Mouse (Mus musculus): ENCODE results near the gene Ccdc141. TPM values are rescaled to one million over a fixed set of nuclear protein-coding genes. Genes with fewer than 3 reads are reported as not detected.

The Ccdc141 gene
- polyA plus RNA-seq, 1 experiment = 43.2 TPM

DNA sequence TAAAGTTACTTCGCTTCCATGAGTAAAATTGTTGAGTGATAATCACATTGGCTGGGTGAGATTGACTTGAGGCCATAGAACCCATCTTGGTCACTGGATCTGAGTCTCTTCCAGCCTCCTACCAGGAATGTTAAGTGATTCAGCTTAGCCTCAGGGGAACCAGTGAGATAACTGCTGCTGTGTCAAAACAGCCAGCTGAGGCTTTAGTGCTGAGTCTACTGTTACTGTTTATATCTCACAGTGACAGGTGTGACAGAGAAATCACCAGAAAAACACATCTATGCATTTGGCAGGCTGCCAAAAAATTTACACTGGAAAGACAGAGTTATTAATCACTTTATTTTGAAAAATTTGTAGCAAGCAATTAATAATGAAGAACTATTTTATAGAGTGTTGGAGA is 43.5 kb downstream of the Ccdc141 start:
- Histone ChIP-seq H3K4me2 (ENCODE audit: low read depth) (no peak overlapping the region), H3K4me3 (no peak overlapping the region), H3ac (ENCODE audit: control insufficient read depth, insufficient read length) (no peak overlapping the region), H3K27me3 (ENCODE audit: control insufficient read depth, insufficient read depth, insufficient read length) (no peaks in the 10 kb centered on the region), H3K36me3 (ENCODE audit: control insufficient read depth, insufficient read depth) (peaks cover 32% of the 10 kb centered on the region), H3K79me2 (ENCODE audit: control insufficient read depth, insufficient read depth) (no peaks in the 10 kb centered on the region)
- TF ChIP-seq TCF12 (IDR thresholded peaks at IDR 0.05; ENCODE audit: insufficient read depth, poor library complexity, severe bottlenecking) (peak; percentile 73), POLR2A (IDR thresholded peaks at IDR 0.05; ENCODE audit: insufficient read length, low read depth) (no peak), TCF3 (IDR thresholded peaks at IDR 0.05; ENCODE audit: insufficient read length, low read depth) (peak; percentile 38), MYOG (IDR thresholded peaks at IDR 0.05; ENCODE audit: control insufficient read depth in 1 of 3, insufficient read depth in 1 of 3, insufficient read length in 2 of 3, low read depth in 2 of 3) (peak in 2 of 3 experiments; percentile 41 to 95), MYOD1 (IDR thresholded peaks at IDR 0.05; ENCODE audit: control insufficient read depth in 1 of 3, insufficient read length in 2 of 3, low read depth in 2 of 3) (peak; percentile 74 to 86 (median 84))

DNA sequence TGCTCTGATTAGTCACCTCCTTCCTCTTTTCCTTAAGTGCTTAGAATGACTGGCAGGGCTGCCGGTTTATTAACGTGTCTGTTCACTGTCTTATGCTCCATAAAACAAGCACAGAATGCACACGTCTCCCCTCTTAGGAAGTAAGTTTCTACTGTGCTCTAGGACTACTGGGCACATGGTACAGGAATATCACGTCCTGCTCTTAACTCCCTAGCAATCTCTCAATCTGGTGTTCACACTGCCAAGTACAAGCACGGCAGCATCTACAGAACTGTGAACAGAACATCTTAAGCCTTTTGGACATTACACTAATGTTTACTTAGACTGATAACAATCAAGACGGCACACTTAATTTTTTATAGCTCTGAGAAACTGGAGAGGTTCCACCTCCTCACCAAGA is 52.3 kb downstream of the Ccdc141 start:
- Histone ChIP-seq H3ac (ENCODE audit: control insufficient read depth, insufficient read length) (no peak overlapping the region), H3K27me3 (ENCODE audit: control insufficient read depth, insufficient read depth, insufficient read length) (no peaks in the 10 kb centered on the region), H3K36me3 (ENCODE audit: control insufficient read depth, insufficient read depth) (peaks cover 14% of the 10 kb centered on the region), H3K79me2 (ENCODE audit: control insufficient read depth, insufficient read depth) (no peaks in the 10 kb centered on the region), H3K4me3 (no peak overlapping the region), H3K4me2 (ENCODE audit: low read depth) (no peak overlapping the region)
- TF ChIP-seq TCF12 (IDR thresholded peaks at IDR 0.05; ENCODE audit: insufficient read depth, poor library complexity, severe bottlenecking) (no peak), CEBPB (IDR thresholded peaks at IDR 0.05; ENCODE audit: insufficient read depth, poor library complexity, severe bottlenecking) (no peak), MAX (IDR thresholded peaks at IDR 0.05; ENCODE audit: low read depth) (no peak), POLR2A (IDR thresholded peaks at IDR 0.05; ENCODE audit: insufficient read length, low read depth) (no peak), MYOD1 (IDR thresholded peaks at IDR 0.05; ENCODE audit: control insufficient read depth in 1 of 3, insufficient read length in 2 of 3, low read depth in 2 of 3) (no peak), SRF (IDR thresholded peaks at IDR 0.05; ENCODE audit: control insufficient read depth, insufficient read length, low read depth) (no peak), E2F4 (IDR thresholded peaks at IDR 0.05; ENCODE audit: insufficient read depth) (no peak), POLR2AphosphoS2 (IDR thresholded peaks at IDR 0.05; ENCODE audit: insufficient read length, low read depth) (no peak), MYOG (IDR thresholded peaks at IDR 0.05; ENCODE audit: control insufficient read depth in 1 of 3, insufficient read depth in 1 of 3, insufficient read length in 2 of 3, low read depth in 2 of 3) (no peak)

DNA sequence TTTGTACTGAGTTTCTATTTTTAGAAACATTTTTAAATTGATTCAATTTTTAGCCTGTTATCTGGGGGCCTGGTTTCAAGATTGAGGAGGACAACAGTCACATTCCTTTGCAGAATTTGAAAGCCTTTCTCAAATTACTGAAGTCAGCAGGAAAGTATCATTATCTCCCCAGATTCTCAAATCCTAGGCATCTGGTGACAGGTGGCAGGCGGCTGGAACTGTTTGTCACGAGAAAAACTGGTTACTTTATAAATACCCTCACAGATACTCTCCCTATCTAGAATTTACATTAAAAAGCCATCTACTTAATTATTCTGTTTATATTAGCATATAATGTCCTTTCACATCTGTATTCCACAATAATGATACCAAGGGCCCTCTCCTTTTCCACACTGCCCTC is 56.1 kb downstream of the Ccdc141 start:
- TF ChIP-seq TCF3 (IDR thresholded peaks at IDR 0.05; ENCODE audit: insufficient read length, low read depth) (no peak), TCF12 (IDR thresholded peaks at IDR 0.05; ENCODE audit: insufficient read depth, poor library complexity, severe bottlenecking) (peak; percentile 83), USF1 (IDR thresholded peaks at IDR 0.05; ENCODE audit: low read depth) (no peak), POLR2A (IDR thresholded peaks at IDR 0.05; ENCODE audit: insufficient read length, low read depth) (no peak), SRF (IDR thresholded peaks at IDR 0.05; ENCODE audit: control insufficient read depth, insufficient read length, low read depth) (no peak), MYOG (IDR thresholded peaks at IDR 0.05; ENCODE audit: control insufficient read depth in 1 of 3, insufficient read depth in 1 of 3, insufficient read length in 2 of 3, low read depth in 2 of 3) (peak in 1 of 3 experiments; percentile 34), POLR2AphosphoS2 (IDR thresholded peaks at IDR 0.05; ENCODE audit: insufficient read length, low read depth) (no peak), REST (IDR thresholded peaks at IDR 0.05; ENCODE audit: insufficient read depth, insufficient read length) (no peak), CEBPB (IDR thresholded peaks at IDR 0.05; ENCODE audit: insufficient read depth, poor library complexity, severe bottlenecking) (no peak), E2F4 (IDR thresholded peaks at IDR 0.05; ENCODE audit: insufficient read depth) (no peak), MYOD1 (IDR thresholded peaks at IDR 0.05; ENCODE audit: control insufficient read depth in 1 of 3, insufficient read length in 2 of 3, low read depth in 2 of 3) (peak in 2 of 3 experiments; percentile 50 to 66), MAX (IDR thresholded peaks at IDR 0.05; ENCODE audit: low read depth) (no peak)
- Histone ChIP-seq H3K36me3 (ENCODE audit: control insufficient read depth, insufficient read depth) (peaks cover 6% of the 10 kb centered on the region), H3ac (ENCODE audit: control insufficient read depth, insufficient read length) (no peak overlapping the region), H3K27me3 (ENCODE audit: control insufficient read depth, insufficient read depth, insufficient read length) (no peaks in the 10 kb centered on the region), H3K4me2 (ENCODE audit: low read depth) (no peak overlapping the region), H3K79me2 (ENCODE audit: control insufficient read depth, insufficient read depth) (no peaks in the 10 kb centered on the region), H3K4me3 (no peak overlapping the region)

DNA sequence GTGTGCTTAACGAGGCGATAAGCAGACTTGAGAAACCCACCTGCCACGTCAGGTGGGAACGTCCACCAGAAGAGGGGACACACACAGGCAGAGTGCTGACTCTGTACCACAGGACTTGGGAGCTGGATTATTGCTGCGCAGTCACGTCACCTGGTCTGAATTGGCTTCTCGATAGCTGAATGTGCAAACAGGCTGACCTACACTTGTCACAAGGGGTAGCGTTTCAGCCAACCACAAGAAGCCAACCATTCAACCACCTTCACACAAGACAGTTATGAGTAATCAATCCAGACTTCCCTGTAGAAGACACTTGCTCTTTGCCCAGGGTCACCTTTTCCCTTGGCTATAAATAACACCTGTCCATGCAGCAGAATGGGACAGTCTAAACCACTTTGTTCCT is 56.6 kb downstream of the Ccdc141 start:
- no peak overlapping the region for H3K4me2 ChIP-seq (ENCODE audit: low read depth)
- peaks cover 6% of the 10 kb centered on the region for H3K36me3 ChIP-seq (ENCODE audit: control insufficient read depth, insufficient read depth)
- H3ac ChIP-seq (ENCODE audit: control insufficient read depth, insufficient read length) = no peak overlapping the region
- no peak overlapping the region for H3K4me3 ChIP-seq
- no peaks in the 10 kb centered on the region for H3K79me2 ChIP-seq (ENCODE audit: control insufficient read depth, insufficient read depth)
- H3K27me3 ChIP-seq (ENCODE audit: control insufficient read depth, insufficient read depth, insufficient read length) = no peaks in the 10 kb centered on the region
- peak; percentile 24 for TF ChIP-seq POLR2A (IDR thresholded peaks at IDR 0.05; ENCODE audit: insufficient read length, low read depth)
- peak in 2 of 3 experiments; percentile 80 to 90 for TF ChIP-seq MYOG (IDR thresholded peaks at IDR 0.05; ENCODE audit: control insufficient read depth in 1 of 3, insufficient read depth in 1 of 3, insufficient read length in 2 of 3, low read depth in 2 of 3)
- peak; percentile 33 for TF ChIP-seq TCF12 (IDR thresholded peaks at IDR 0.05; ENCODE audit: insufficient read depth, poor library complexity, severe bottlenecking)
- peak in 2 of 3 experiments; percentile 71 to 81 for TF ChIP-seq MYOD1 (IDR thresholded peaks at IDR 0.05; ENCODE audit: control insufficient read depth in 1 of 3, insufficient read length in 2 of 3, low read depth in 2 of 3)
- TF ChIP-seq POLR2AphosphoS2 (IDR thresholded peaks at IDR 0.05; ENCODE audit: insufficient read length, low read depth) = no peak

- H3K27me3 ChIP-seq (ENCODE audit: control insufficient read depth, insufficient read depth, insufficient read length) = no peaks in the 10 kb centered on the region
- H3ac ChIP-seq (ENCODE audit: control insufficient read depth, insufficient read length) = no peak overlapping the region
- no peak for TF ChIP-seq POLR2A (IDR thresholded peaks at IDR 0.05; ENCODE audit: insufficient read length, low read depth)
- no peak for TF ChIP-seq E2F4 (IDR thresholded peaks at IDR 0.05; ENCODE audit: insufficient read depth)
- no peak for TF ChIP-seq REST (IDR thresholded peaks at IDR 0.05; ENCODE audit: insufficient read depth, insufficient read length)
- no peak for TF ChIP-seq SRF (IDR thresholded peaks at IDR 0.05; ENCODE audit: control insufficient read depth, insufficient read length, low read depth)
- no peak for TF ChIP-seq USF1 (IDR thresholded peaks at IDR 0.05; ENCODE audit: low read depth)
- H3K4me3 ChIP-seq = no peak overlapping the region
- peaks cover 9% of the 10 kb centered on the region for H3K36me3 ChIP-seq (ENCODE audit: control insufficient read depth, insufficient read depth)
- no peak overlapping the region for H3K4me2 ChIP-seq (ENCODE audit: low read depth)
- no peaks in the 10 kb centered on the region for H3K79me2 ChIP-seq (ENCODE audit: control insufficient read depth, insufficient read depth)
Measured at GRCm38 (mm10) chr2:77113026-77113425, 57.4 kb downstream of the Ccdc141 start.

All from myocyte (in vitro differentiated cells).